Mouse (Mus musculus) neural tube, embryonic 12.5 days (tissue): ENCODE results near the gene Treml1. TPM values are rescaled to one million over a fixed set of nuclear protein-coding genes. Genes with fewer than 3 reads are reported as not detected.

Experiments
- ATAC-seq: fragments of 200-750 bp; cut with Nextera tagmentation; 2 replicates; pipeline ENCODE4 v1.8.0; 2017; ENCODE audit warnings: low read depth, mild to moderate bottlenecking, moderate TSS enrichment, moderate library complexity; ENCODE audit not compliant: low FRiP score
- H3K27ac ChIP-seq: fragments of 300-500 bp; sonication (generic); 2 replicates; pipeline ENCODE4 v1.5.1; 2016
- H3K27me3 ChIP-seq: fragments of 300-500 bp; sonication (generic); replicated peaks from 2 replicates; pipeline ENCODE4 v1.6.1; 2016; ENCODE audit warnings: mild to moderate bottlenecking
- H3K36me3 ChIP-seq: fragments of 300-500 bp; sonication (generic); 2 replicates; pipeline ENCODE4 v1.6.1; 2016; ENCODE audit warnings: mild to moderate bottlenecking
- H3K4me1 ChIP-seq: fragments of 300-500 bp; sonication (generic); 2 replicates; pipeline ENCODE4 v1.6.1; 2016
- H3K4me2 ChIP-seq: fragments of 300-500 bp; sonication (generic); replicated peaks from 2 replicates; pipeline ENCODE4 v1.6.1; 2016; ENCODE audit warnings: mild to moderate bottlenecking
- H3K4me3 ChIP-seq: fragments of 300-500 bp; sonication (generic); 2 replicates; pipeline ENCODE4 v1.5.1; 2016
- H3K9ac ChIP-seq: fragments of 300-500 bp; sonication (generic); 2 replicates; pipeline ENCODE4 v1.6.1; 2016; ENCODE audit warnings: mild to moderate bottlenecking
- H3K9me3 ChIP-seq: fragments of 300-500 bp; sonication (generic); 2 replicates; pipeline ENCODE4 v1.6.1; 2016; ENCODE audit warnings: mild to moderate bottlenecking
- WGBS: fragments of 180-500 bp; shearing (Covaris S2); methylation state at CpG from one replicate; pipeline ENCODE4 v1.1.7; 2016; 5-methylcytosine and 5-hydroxymethylcytosine counted together
- polyA plus RNA-seq: library from polyadenylated mRNA; unstranded; fragments of >200 nt; fragmentation: Nextera tagmentation; extraction: Ambion mirVana; gene quantifications from 2 replicates; pipeline ENCODE4 v1.2.1, GENCODE M21; 2016

The Treml1 gene
- polyA plus RNA-seq, 1 experiment from 2014 or later = 2.7 TPM

GRCm38 (mm10) chr17:48362966-48363365 is 3.2 kb downstream of the Treml1 start:
- Histone ChIP-seq H3K36me3 (no peaks in the 10 kb centered on the region), H3K27me3 (no peaks in the 10 kb centered on the region), H3K9me3 (no peaks in the 10 kb centered on the region), H3K4me1 (no peaks in the 10 kb centered on the region), H3K27ac (no peak overlapping the region), H3K9ac (no peak overlapping the region), H3K4me3 (no peak overlapping the region), H3K4me2 (no peak overlapping the region)
- ATAC-seq = no peak
- 93% methylated on average over 8 of the region's 8 CpGs for WGBS

DNA sequence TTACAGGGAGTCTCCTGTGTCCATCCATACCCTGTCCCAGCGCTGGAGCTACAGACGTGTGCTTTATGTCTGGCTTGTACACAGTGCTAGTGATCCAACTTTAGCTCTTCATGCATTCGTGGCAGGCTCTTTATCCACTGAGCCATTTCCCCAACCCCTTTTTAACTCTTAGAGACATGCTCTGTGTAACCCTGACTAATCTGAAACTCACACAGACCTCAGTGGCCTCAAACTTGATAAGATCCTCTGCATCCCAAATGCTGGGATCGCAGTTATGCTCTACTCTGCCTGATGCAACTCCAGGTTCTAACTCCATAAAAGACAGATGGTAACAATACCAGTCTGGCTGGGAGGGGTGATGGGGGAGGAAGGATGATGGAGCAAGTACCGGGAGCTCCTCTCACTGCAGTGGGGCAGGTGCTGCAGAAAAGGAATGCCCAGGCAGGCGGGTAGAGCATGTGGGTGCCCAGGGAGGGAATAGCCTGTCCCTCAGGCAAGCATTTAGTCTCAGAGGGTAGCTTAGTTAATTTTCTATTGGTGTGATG is 3.8 kb downstream of the Treml1 start:
- 78% methylated on average over 6 of the region's 6 CpGs for WGBS
- Histone ChIP-seq H3K36me3 (no peaks in the 10 kb centered on the region), H3K4me3 (no peak overlapping the region), H3K9me3 (no peaks in the 10 kb centered on the region), H3K4me1 (no peaks in the 10 kb centered on the region), H3K4me2 (no peak overlapping the region), H3K9ac (no peak overlapping the region), H3K27ac (no peak overlapping the region), H3K27me3 (no peaks in the 10 kb centered on the region)
- no peak for ATAC-seq

DNA sequence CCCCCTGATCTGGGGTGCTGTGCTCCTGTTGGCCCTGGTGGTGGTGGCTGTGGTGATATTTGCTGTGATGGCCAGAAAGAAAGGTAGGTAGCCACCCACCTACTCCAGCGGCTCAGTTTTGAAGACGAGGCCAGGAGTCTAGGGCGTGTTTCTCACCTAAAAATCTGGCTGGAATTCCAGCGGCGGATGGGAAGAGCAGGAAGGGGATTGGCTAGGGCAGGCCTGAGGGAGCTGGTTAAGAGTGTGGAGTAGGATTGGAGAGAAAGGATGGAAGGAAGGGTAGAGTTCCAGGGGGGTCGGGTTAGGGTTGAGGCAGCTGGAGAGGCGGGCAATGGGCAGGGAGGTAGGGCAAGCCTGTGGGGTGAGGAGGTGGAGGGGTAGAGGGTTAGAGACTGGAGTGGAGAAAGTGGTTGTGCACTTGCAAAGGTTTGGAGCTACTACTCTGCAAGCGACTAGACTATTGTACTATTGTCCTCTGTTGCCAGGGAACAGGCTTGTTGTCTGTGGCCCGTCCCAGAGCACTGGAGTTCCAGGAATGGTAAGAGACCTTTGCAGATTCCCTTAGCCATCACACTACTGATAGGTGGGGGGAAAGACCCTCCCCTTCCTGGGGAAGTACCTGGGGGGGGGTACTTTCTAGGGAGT is 5.9 kb downstream of the Treml1 start:
- ATAC-seq = no peak
- Histone ChIP-seq H3K9me3 (no peaks in the 10 kb centered on the region), H3K4me3 (no peak overlapping the region), H3K4me2 (no peak overlapping the region), H3K36me3 (no peaks in the 10 kb centered on the region), H3K4me1 (no peaks in the 10 kb centered on the region), H3K27me3 (no peaks in the 10 kb centered on the region), H3K27ac (no peak overlapping the region), H3K9ac (no peak overlapping the region)
- WGBS = 73% methylated on average over 9 of the region's 9 CpGs

DNA sequence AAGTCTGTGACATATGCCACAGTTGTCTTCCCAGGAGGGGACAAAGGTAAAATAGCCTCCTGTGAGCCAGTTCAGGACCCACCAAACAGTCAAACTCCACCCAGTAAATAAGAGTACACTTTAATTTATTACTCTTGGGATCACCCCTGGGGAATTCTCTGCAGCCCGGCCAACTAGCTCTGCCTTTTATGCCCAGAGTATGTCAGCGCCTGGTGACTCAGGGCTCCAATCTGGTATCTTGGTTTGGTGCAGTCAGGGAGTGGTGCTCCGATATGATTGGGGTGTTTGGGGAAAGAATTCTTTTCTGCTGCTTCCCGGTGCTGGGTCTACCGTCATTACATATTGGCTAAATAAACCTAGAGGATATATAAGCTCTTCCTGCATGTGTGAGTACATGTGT is 7.1 kb downstream of the Treml1 start:
- no peak overlapping the region for H3K4me3 ChIP-seq
- H3K9me3 ChIP-seq = no peaks in the 10 kb centered on the region
- H3K9ac ChIP-seq = no peak overlapping the region
- 73% methylated on average over 5 of the region's 5 CpGs for WGBS
- no peaks in the 10 kb centered on the region for H3K4me1 ChIP-seq
- no peaks in the 10 kb centered on the region for H3K27me3 ChIP-seq
- H3K27ac ChIP-seq = no peak overlapping the region
- H3K36me3 ChIP-seq = no peaks in the 10 kb centered on the region
- no peak for ATAC-seq
- no peak overlapping the region for H3K4me2 ChIP-seq

DNA sequence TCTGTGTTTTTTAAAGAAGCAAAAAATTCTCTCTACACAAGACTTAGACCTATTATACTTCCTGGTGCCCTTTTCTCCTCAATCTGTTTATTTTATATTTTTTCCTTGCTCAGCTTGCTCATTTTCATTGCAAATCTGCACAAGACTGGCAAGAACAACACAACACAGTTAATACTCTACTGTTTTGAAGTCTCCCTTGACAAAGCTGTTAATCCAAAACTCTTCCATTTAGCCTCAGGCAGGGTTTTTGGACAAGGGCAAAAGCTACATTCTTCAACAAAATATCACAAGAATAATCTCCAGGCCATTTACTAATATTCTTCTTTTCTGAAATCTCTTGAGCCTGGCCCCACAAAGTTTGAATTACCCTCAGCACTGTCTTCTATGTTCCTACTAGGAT is 11.9 kb downstream of the Treml1 start:
- Histone ChIP-seq H3K27me3 (no peaks in the 10 kb centered on the region), H3K4me3 (no peak overlapping the region), H3K9me3 (no peaks in the 10 kb centered on the region), H3K4me2 (no peak overlapping the region), H3K27ac (no peak overlapping the region), H3K9ac (no peak overlapping the region), H3K36me3 (no peaks in the 10 kb centered on the region), H3K4me1 (no peaks in the 10 kb centered on the region)
- ATAC-seq = no peak

DNA sequence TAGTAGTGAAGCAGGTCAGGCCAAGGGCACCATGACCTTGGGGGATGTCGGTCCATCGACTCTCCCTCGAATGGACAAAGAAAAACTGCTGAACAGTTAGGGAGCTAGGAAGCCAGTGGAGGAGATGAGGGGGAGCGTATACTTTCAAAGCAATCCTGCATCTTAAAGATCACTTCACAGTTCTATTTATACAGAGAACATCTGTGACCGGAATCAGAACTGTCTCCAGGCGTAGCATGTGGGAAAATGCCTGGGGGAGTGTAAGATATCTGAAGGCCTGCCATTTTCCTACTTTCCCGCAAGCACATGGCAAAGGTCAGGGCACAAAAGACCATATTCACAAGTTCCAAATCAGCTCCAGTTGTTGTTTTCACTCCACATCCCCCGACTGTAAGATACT is 13.3 kb downstream of the Treml1 start:
- H3K9me3 ChIP-seq = no peaks in the 10 kb centered on the region
- no peaks in the 10 kb centered on the region for H3K27me3 ChIP-seq
- H3K36me3 ChIP-seq = no peaks in the 10 kb centered on the region
- H3K4me3 ChIP-seq = no peak overlapping the region
- no peak for ATAC-seq
- H3K9ac ChIP-seq = no peak overlapping the region
- H3K27ac ChIP-seq = no peak overlapping the region
- no peak overlapping the region for H3K4me2 ChIP-seq
- H3K4me1 ChIP-seq = no peaks in the 10 kb centered on the region
- 82% methylated on average over 8 of the region's 8 CpGs for WGBS

- no peak overlapping the region for H3K4me3 ChIP-seq
- no peak overlapping the region for H3K9ac ChIP-seq
- H3K27ac ChIP-seq = no peak overlapping the region
- H3K4me1 ChIP-seq = no peaks in the 10 kb centered on the region
- H3K4me2 ChIP-seq = no peak overlapping the region
- H3K9me3 ChIP-seq = no peaks in the 10 kb centered on the region
- H3K36me3 ChIP-seq = no peaks in the 10 kb centered on the region
- no peak for ATAC-seq
- H3K27me3 ChIP-seq = no peaks in the 10 kb centered on the region
- WGBS = 89% methylated on average over 1 of the region's 1 CpGs
Measured at GRCm38 (mm10) chr17:48376102-48376501, 16.4 kb downstream of the Treml1 start.

- H3K27ac ChIP-seq = no peak overlapping the region
- no peak overlapping the region for H3K4me3 ChIP-seq
- no peaks in the 10 kb centered on the region for H3K4me1 ChIP-seq
- ATAC-seq = no peak
- H3K9ac ChIP-seq = no peak overlapping the region
- H3K9me3 ChIP-seq = no peaks in the 10 kb centered on the region
- no peak overlapping the region for H3K4me2 ChIP-seq
- H3K27me3 ChIP-seq = no peaks in the 10 kb centered on the region
- H3K36me3 ChIP-seq = no peaks in the 10 kb centered on the region
Measured at GRCm38 (mm10) chr17:48379050-48379449, 19.3 kb downstream of the Treml1 start.

DNA sequence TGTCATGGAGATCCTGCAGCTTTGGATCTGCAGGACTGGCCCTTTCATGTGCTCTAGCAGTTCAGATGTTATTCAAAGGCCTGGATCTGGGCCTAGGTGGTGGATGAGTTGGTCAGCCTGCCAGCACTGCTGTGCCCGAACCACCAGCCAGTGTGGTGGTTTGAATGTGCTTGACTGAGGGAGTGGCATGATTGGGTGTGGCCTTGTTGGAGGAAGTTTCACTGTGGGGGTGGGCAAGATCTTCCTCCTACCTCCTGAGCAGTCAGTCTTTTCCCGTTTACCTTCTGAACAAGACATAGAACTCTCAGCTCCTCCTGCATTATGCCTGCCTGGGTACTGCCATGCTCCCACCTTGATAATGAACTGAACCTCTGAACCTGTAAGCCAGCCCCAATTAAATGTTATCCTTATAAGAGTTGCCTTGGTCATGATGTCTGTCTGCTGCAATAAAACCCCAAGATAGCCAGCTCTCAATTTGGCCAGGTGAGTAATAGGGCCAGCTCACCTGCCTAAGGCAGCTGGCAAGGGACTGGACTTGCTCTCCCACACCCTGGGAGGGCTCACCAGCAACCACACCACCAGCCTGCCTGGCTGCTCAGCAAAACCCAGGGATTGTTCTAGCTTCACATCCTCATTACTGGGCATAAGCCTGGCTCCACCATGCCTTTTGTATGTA is 26.2 kb downstream of the Treml1 start:
- Histone ChIP-seq H3K36me3 (peaks cover 48% of the 10 kb centered on the region), H3K27me3 (no peaks in the 10 kb centered on the region), H3K27ac (no peak overlapping the region), H3K9me3 (no peaks in the 10 kb centered on the region), H3K4me3 (no peak overlapping the region), H3K4me2 (no peak overlapping the region), H3K9ac (no peak overlapping the region), H3K4me1 (no peaks in the 10 kb centered on the region)
- 85% methylated on average over 2 of the region's 2 CpGs for WGBS
- no peak for ATAC-seq

DNA sequence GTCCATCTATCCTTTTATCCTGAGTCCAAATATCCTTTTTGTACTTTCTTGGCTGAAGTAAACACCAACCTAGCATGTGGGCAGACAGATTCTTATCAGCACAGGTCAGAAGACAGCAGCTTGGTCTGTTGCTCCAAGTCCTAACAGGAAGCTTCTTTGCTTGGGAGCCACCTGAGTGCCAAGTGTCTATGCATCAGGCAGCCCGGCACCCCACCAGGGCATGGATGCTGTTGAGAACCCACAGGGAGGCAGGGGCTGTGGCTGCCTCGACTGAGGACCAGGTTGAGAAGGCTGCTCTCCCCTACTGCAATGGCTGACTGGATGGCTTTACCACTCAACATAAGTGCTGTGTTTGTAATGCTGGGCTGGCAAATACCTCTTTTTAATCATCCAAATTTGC is 28.9 kb downstream of the Treml1 start:
- Histone ChIP-seq H3K9me3 (no peaks in the 10 kb centered on the region), H3K4me2 (no peak overlapping the region), H3K36me3 (peaks cover 76% of the 10 kb centered on the region), H3K27me3 (no peaks in the 10 kb centered on the region), H3K27ac (no peak overlapping the region), H3K4me1 (no peaks in the 10 kb centered on the region), H3K9ac (no peak overlapping the region), H3K4me3 (no peak overlapping the region)
- WGBS = 92% methylated on average over 2 of the region's 2 CpGs
- no peak for ATAC-seq

DNA sequence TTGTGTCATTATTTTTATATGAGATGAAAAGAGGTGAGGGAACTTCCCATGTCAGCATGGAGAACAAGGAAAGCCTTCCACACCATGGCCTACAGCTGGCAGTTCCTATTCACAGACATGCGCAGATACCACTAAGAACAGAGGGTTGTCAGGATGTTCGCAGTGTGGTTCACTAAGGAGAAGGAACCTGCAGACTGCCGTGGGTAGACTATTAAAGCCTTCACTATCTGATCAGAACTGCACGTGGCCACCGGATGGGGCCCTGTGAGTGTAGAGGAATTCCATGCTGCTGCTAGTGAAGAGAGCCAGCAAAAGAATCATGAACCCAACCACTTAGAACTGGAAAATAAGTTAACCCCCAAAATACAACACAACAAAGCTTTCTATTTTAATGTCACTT is 29.7 kb downstream of the Treml1 start:
- no peak overlapping the region for H3K4me3 ChIP-seq
- H3K9ac ChIP-seq = no peak overlapping the region
- H3K4me1 ChIP-seq = no peaks in the 10 kb centered on the region
- WGBS = 94% methylated on average over 5 of the region's 5 CpGs
- peaks cover 83% of the 10 kb centered on the region for H3K36me3 ChIP-seq
- no peaks in the 10 kb centered on the region for H3K27me3 ChIP-seq
- no peaks in the 10 kb centered on the region for H3K9me3 ChIP-seq
- no peak overlapping the region for H3K4me2 ChIP-seq
- no peak overlapping the region for H3K27ac ChIP-seq
- no peak for ATAC-seq

DNA sequence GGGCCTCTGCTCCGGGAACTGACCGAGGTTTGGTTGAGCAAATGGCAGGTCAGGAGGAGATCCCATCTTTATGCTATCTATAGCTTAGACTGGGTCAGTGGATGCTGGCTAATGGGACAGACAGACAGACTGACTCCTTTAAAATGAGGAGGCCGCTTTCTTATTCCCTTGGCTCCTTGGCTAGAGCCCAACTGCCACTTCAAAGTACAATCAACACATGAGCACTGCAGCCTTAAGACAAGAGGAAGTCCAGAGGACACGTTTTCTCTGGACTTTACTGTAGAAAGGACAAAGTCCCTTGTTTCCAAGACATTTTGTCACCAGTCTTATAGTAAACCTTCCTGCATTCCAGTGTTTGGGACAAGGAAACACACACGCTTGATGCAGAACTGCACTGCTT is 31.7 kb downstream of the Treml1 start:
- no peak overlapping the region for H3K4me3 ChIP-seq
- H3K9ac ChIP-seq = no peak overlapping the region
- H3K4me1 ChIP-seq = no peaks in the 10 kb centered on the region
- no peak for ATAC-seq
- whole genome bisulfite sequencing = 94% methylated on average over 5 of the region's 5 CpGs
- no peak overlapping the region for H3K27ac ChIP-seq
- no peaks in the 10 kb centered on the region for H3K9me3 ChIP-seq
- H3K27me3 ChIP-seq = no peaks in the 10 kb centered on the region
- no peak overlapping the region for H3K4me2 ChIP-seq
- H3K36me3 ChIP-seq = peaks cover 93% of the 10 kb centered on the region

GRCm38 (mm10) chr17:48392616-48393015 is 32.9 kb downstream of the Treml1 start:
- H3K4me1 ChIP-seq = no peaks in the 10 kb centered on the region
- peaks cover 87% of the 10 kb centered on the region for H3K36me3 ChIP-seq
- 93% methylated on average over 3 of the region's 3 CpGs for WGBS
- no peak overlapping the region for H3K9ac ChIP-seq
- H3K4me2 ChIP-seq = no peak overlapping the region
- no peaks in the 10 kb centered on the region for H3K9me3 ChIP-seq
- H3K27me3 ChIP-seq = no peaks in the 10 kb centered on the region
- H3K4me3 ChIP-seq = no peak overlapping the region
- ATAC-seq = no peak
- H3K27ac ChIP-seq = no peak overlapping the region
